Mouse (Mus musculus) thymus, adult 2 months (tissue): ENCODE data around the gene Erv3.

Source experiments
- CTCF ChIP-seq: fragments of 200-500 bp; IDR thresholded peaks from 2 replicates; pipeline ENCODE4 v1.5.1; 2012; ENCODE audit warnings: mild to moderate bottlenecking, control low read depth, low read length, moderate library complexity, borderline replicate concordance; ENCODE audit not compliant: control insufficient read depth, poor library complexity, insufficient read depth; ENCODE audit errors: extremely low read depth
- POLR2A ChIP-seq: fragments of 200-500 bp; IDR thresholded peaks from 2 replicates; pipeline ENCODE4 v1.6.1; 2012; ENCODE audit warnings: mild to moderate bottlenecking, low read length, control low read depth, moderate library complexity; ENCODE audit not compliant: control insufficient read depth, poor library complexity, insufficient read depth; ENCODE audit errors: extremely low read depth

GRCm38 (mm10) chr2:131846811-131847210 lies 12.7 kb downstream of the Erv3 start:
- no peak for TF ChIP-seq CTCF
- TF ChIP-seq POLR2A, result no peak
